Mouse (Mus musculus) testis, adult 2 months (tissue): Measurements from ENCODE around the gene Slc19a1.

Experiments
- CTCF ChIP-seq: fragments of 200-500 bp; IDR thresholded peaks from 2 replicates; pipeline ENCODE4 v1.5.1; 2012; ENCODE audit warnings: low read depth, mild to moderate bottlenecking, inconsistent platforms, low read length, moderate library complexity; ENCODE audit not compliant: control insufficient read depth, insufficient read depth, insufficient replicate concordance
- POLR2A ChIP-seq: fragments of 200-500 bp; IDR thresholded peaks from 2 replicates; pipeline ENCODE4 v1.6.1; 2012; ENCODE audit warnings: low read depth, mild to moderate bottlenecking, inconsistent platforms, low read length, moderate library complexity; ENCODE audit not compliant: control insufficient read depth

DNA sequence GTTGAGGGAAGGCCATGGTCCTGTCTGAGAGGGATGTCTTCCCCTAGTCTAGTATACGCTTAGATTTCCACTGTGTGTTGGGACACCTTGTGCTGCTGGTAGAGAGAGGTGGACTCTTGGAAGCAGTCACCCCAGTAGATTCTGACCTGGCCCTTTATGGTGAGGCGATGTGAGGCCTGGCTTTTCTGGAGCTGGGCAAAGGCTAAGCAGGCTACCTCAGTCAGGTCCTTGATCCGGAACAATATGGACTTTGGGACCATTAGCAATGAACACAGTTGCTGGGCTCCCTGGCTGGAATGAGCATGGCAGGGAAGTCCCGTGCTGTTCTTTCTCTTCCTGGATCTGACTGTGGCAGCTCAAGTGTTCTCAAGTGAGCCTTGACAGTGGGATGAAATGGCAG is 2.3 kb upstream of the Slc19a1 start:
- TF ChIP-seq CTCF (no peak), POLR2A (no peak)
